Mouse (Mus musculus): ENCODE measurements at regions not wholly inside any gene's neighbourhood (a gene's known extent, or its start where the extent isn't known, plus 50 kb on each side); places are given as distances from the start of the nearest gene placed in this dataset.

DNA sequence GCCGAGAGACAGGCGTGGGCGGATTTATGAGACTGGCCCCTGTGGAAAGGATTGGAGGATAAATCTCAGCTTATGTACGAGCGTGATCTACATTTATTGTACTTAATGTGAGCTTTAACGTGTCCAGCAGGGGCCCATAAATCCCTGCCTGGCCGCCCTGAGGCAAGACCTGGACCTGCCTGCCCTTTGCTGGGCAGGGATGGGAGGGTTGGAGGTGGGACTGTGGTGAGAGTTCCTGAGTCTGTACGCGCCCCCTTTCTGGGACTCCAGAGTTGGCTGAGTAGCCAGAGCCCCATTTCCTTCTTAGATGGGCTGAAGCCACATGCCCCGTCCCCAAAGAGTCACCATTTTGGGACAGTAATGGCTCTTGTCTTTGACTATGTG, 69.7 kb upstream of the Zbtb40 start:
- H3K9ac ChIP-seq (ENCODE audit: low read depth, low read length, severe bottlenecking): peak overlapping the region; percentile 25; the same call in 1 of the 2 replicates
- peaks cover 14% of the 10 kb centered on the region for H3K4me1 ChIP-seq (ENCODE audit: control insufficient read depth, insufficient read depth, low read length)
- no peaks in the 10 kb centered on the region for H3K9me3 ChIP-seq (ENCODE audit: control insufficient read depth, low read length)
- no peaks in the 10 kb centered on the region for H3K36me3 ChIP-seq (ENCODE audit: control insufficient read depth, insufficient read depth, low read length)
- DNase-seq (ENCODE audit: low spot score): no peak
- 2% methylated on average over 10 of the region's 10 CpGs for WGBS
- TF ChIP-seq POLR2A (IDR thresholded peaks at IDR 0.05; ENCODE audit: borderline replicate concordance, extremely low read depth, insufficient read depth, insufficient read length): no peak
- peak; percentile 52 for ATAC-seq (ENCODE audit: low FRiP score, low read depth)
- H3K27me3 ChIP-seq (ENCODE audit: control insufficient read depth, insufficient read depth, low read length): no peaks in the 10 kb centered on the region
- no peak overlapping the region; the same call in 1 of the 2 replicates for H3K27ac ChIP-seq (replicated peaks; ENCODE audit: low read depth, low read length)
- peak overlapping the region; percentile 32 for H3K4me3 ChIP-seq (replicated peaks; ENCODE audit: low read length)
- H3K4me2 ChIP-seq (replicated peaks; ENCODE audit: low read depth, low read length, severe bottlenecking): peak overlapping the region; percentile 53

DNA sequence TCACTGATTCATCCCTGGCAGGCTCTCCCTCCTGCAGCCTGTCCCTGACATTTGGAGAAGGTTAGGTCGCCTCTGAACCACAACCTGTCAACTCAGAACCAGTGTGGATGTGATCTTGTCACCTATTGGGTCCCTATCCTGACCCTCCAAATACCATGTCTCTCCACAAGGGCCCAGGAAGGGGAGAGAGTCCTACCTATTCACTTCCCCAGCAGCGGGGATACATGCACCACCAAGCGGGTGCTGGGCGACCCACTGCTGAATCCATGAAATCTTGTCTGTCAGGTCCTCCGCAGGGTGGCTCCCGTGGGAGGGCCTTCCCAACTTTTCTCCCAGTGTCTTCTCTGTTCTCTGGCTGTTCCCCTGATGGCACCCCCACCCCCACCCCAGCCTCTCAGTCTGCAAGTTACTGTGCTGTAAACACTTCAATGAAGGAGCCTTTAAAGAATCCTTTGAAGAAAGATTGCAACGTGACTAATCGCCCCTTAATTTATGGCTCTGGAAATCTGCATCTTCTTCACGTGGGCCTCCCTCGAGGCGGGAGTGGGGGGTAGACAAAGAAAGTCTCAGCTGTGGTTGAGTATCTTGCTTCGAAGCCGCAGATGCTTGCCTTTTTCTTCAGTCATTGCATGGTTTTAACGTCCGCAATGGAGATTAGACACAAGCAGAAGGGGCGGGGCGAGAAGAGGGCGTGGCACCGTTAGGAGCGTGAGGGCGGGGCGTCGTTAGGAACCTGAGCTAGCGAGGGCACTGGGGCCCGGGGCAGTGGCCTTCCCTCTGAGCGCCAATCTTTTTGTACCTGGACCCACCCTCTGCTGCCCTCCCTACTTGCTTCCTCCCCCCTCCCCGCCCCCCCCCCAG, 69.1 kb upstream of the Zbtb40 start:
- no peak overlapping the region for H3K27ac ChIP-seq (replicated peaks; ENCODE audit: low read depth, low read length)
- peak overlapping the region; percentile 32 for H3K4me3 ChIP-seq (replicated peaks; ENCODE audit: low read length)
- H3K36me3 ChIP-seq (ENCODE audit: control insufficient read depth, insufficient read depth, low read length): no peaks in the 10 kb centered on the region
- TF ChIP-seq POLR2A (IDR thresholded peaks at IDR 0.05; ENCODE audit: borderline replicate concordance, extremely low read depth, insufficient read depth, insufficient read length): no peak
- ATAC-seq (ENCODE audit: low FRiP score, low read depth) (peak; percentile 67), DNase-seq (ENCODE audit: low spot score) (peak; percentile 71)
- peak overlapping the region; percentile 53 for H3K4me2 ChIP-seq (replicated peaks; ENCODE audit: low read depth, low read length, severe bottlenecking)
- H3K27me3 ChIP-seq (ENCODE audit: control insufficient read depth, insufficient read depth, low read length): no peaks in the 10 kb centered on the region
- 3% methylated on average over 26 of the region's 27 CpGs for WGBS
- peak overlapping the region; percentile 25; the same call in 1 of the 2 replicates for H3K9ac ChIP-seq (ENCODE audit: low read depth, low read length, severe bottlenecking)
- H3K9me3 ChIP-seq (ENCODE audit: control insufficient read depth, low read length): no peaks in the 10 kb centered on the region
- peaks cover 14% of the 10 kb centered on the region for H3K4me1 ChIP-seq (ENCODE audit: control insufficient read depth, insufficient read depth, low read length)

DNA sequence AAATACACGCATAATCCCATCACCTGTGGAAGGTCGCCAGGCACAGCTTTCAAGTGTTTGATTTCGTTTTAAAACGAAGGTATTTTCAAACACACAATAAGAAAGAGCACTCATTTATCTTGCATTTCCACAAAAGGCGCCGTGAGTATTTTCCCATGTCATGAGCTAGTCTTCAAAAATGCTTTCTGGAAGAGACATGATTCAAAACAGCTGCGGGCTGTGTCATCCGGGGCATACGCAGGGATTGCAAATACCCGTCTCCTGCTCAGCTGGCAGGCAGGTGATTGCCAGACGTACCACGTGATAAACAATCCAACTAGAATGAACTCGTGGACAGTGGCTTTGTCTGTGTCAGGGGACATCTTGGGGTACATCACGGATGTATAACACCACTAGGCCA, 66.5 kb upstream of the Zbtb40 start:
- 71% methylated on average over 14 of the region's 14 CpGs for WGBS
- Histone ChIP-seq H3K4me3 (replicated peaks; ENCODE audit: low read length) (no peak overlapping the region), H3K4me2 (replicated peaks; ENCODE audit: low read depth, low read length, severe bottlenecking) (no peak overlapping the region), H3K9me3 (ENCODE audit: control insufficient read depth, low read length) (no peaks in the 10 kb centered on the region), H3K27me3 (ENCODE audit: control insufficient read depth, insufficient read depth, low read length) (no peaks in the 10 kb centered on the region), H3K9ac (ENCODE audit: low read depth, low read length, severe bottlenecking) (no peak overlapping the region), H3K27ac (replicated peaks; ENCODE audit: low read depth, low read length) (no peak overlapping the region), H3K36me3 (ENCODE audit: control insufficient read depth, insufficient read depth, low read length) (no peaks in the 10 kb centered on the region), H3K4me1 (ENCODE audit: control insufficient read depth, insufficient read depth, low read length) (peaks cover 14% of the 10 kb centered on the region)
- DNase-seq (ENCODE audit: low spot score) (peak; percentile 20), ATAC-seq (ENCODE audit: low FRiP score, low read depth) (no peak)
- no peak for TF ChIP-seq POLR2A (IDR thresholded peaks at IDR 0.05; ENCODE audit: borderline replicate concordance, extremely low read depth, insufficient read depth, insufficient read length)

GRCm38 (mm10) chr4:137110276-137110675, 61.7 kb upstream of the Zbtb40 start:
- 66% methylated on average over 10 of the region's 10 CpGs for WGBS
- TF ChIP-seq POLR2A (IDR thresholded peaks at IDR 0.05; ENCODE audit: borderline replicate concordance, extremely low read depth, insufficient read depth, insufficient read length): no peak
- Histone ChIP-seq H3K9me3 (ENCODE audit: control insufficient read depth, low read length) (no peaks in the 10 kb centered on the region), H3K4me2 (replicated peaks; ENCODE audit: low read depth, low read length, severe bottlenecking) (no peak overlapping the region), H3K9ac (ENCODE audit: low read depth, low read length, severe bottlenecking) (no peak overlapping the region), H3K4me3 (replicated peaks; ENCODE audit: low read length) (no peak overlapping the region), H3K4me1 (ENCODE audit: control insufficient read depth, insufficient read depth, low read length) (no peaks in the 10 kb centered on the region), H3K36me3 (ENCODE audit: control insufficient read depth, insufficient read depth, low read length) (no peaks in the 10 kb centered on the region), H3K27ac (replicated peaks; ENCODE audit: low read depth, low read length) (no peak overlapping the region), H3K27me3 (ENCODE audit: control insufficient read depth, insufficient read depth, low read length) (no peaks in the 10 kb centered on the region)
- no peak for DNase-seq (ENCODE audit: low spot score)
- ATAC-seq (ENCODE audit: low FRiP score, low read depth): no peak

DNA sequence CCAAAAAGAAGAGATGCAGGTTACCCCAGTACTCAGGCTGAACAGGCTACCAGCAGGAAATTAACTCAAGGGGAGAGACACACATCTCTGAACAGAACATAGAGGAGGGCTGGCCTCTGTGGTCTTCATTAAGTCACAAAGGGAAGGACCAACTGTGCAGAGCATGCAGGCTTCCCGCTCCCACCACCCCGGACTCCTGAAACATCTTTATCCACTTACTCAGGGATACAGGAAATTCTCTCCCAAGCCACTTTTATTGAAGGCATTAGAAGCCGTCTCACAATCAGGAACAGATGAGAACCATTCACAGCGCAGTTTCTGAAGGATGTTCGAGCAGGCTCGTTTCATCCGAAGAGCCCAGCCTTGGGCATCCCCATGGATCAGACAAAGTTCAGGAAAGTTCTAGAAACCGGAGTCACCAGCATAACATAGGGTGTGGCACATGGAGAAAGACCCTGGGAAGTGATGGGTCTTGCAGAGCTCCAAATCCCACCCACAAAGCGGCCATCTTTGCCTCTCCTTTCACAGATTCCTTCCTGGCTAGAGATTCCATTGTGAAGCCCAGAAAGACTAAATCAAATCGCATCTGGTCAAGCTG, 55.9 kb upstream of the Zbtb40 start:
- no peaks in the 10 kb centered on the region for H3K27me3 ChIP-seq (ENCODE audit: control insufficient read depth, insufficient read depth, low read length)
- peaks cover 12% of the 10 kb centered on the region for H3K4me1 ChIP-seq (ENCODE audit: control insufficient read depth, insufficient read depth, low read length)
- DNase-seq (ENCODE audit: low spot score) (peak; percentile 67), ATAC-seq (ENCODE audit: low FRiP score, low read depth) (peak; percentile 68; the same call in 1 of the 2 replicates)
- peak overlapping the region; percentile 79 for H3K27ac ChIP-seq (replicated peaks; ENCODE audit: low read depth, low read length)
- 0 out of 2 replicates have a peak overlapping the region, but pooled peaks have one; percentile 16 for H3K9ac ChIP-seq (ENCODE audit: low read depth, low read length, severe bottlenecking)
- H3K9me3 ChIP-seq (ENCODE audit: control insufficient read depth, low read length): no peaks in the 10 kb centered on the region
- TF ChIP-seq POLR2A (IDR thresholded peaks at IDR 0.05; ENCODE audit: borderline replicate concordance, extremely low read depth, insufficient read depth, insufficient read length): no peak
- H3K4me2 ChIP-seq (replicated peaks; ENCODE audit: low read depth, low read length, severe bottlenecking): peak overlapping the region; percentile 26; the same call in 1 of the 2 replicates
- H3K36me3 ChIP-seq (ENCODE audit: control insufficient read depth, insufficient read depth, low read length): no peaks in the 10 kb centered on the region
- 37% methylated on average over 10 of the region's 10 CpGs for WGBS
- peak overlapping the region; percentile 15 for H3K4me3 ChIP-seq (replicated peaks; ENCODE audit: low read length)
